ENCODE assay signal across 15 mouse cellular contexts in the genomic region with DNA sequence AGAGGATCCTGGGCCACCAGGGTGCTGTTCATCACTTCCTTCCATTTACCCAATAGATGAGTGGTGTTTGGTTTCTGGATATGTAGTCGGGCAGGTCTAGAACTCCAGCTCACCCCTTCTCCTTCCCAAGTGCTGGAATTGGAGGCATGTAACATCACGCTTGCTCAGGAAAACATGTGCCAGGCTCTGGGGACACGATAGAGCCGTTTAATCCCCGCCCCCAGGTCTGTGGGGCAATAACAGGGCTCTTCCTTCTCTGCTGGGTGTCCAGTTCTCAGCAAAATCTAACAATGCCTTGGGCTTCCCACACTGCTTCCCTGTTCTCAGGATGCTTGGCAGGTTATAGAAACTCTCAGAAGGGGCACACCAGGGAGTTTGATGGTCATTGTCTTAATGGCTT. TPM values are rescaled to one million over a fixed set of nuclear protein-coding genes. Genes with fewer than 3 reads are reported as not detected.
DNase-seq lines count a peak whose midpoint lies in the region; ATAC-seq and TF ChIP-seq lines count a peak whose summit lies in the region.
"Had no signal": no experiment of that assay in that cellular context is flagged by ENCODE, and none has a peak within 500 bp of the region (broad histone marks: within the 10 kb centered on the region; RNA-seq: fewer than 3 reads in every experiment).

No protein-coding gene starts in this region.

- H3K79me2 ChIP-seq in liver, adult 2 months (ENCODE audit: control insufficient read depth, insufficient read depth, low read length), result peaks cover 29% of the 10 kb centered on the region

- no peak for TF ChIP-seq POLR2A in cortical plate, adult 2 months (IDR thresholded peaks at IDR 0.05; ENCODE audit: extremely low read depth, insufficient read depth, low read length)
- no peak for TF ChIP-seq POLR2A in liver, adult 2 months (IDR thresholded peaks at IDR 0.05; ENCODE audit: extremely low read depth, insufficient read depth, low read length)

- no peak overlapping the region for H3K4me3 ChIP-seq in layer of hippocampus, adult 2 months
- no peak overlapping the region for H3K4me3 ChIP-seq in cortical plate, adult 2 months (ENCODE audit: insufficient read depth, low read length)
- no peak overlapping the region for H3K4me3 ChIP-seq in liver, adult 2 months (ENCODE audit: insufficient read depth, low read depth, low read length)
- H3K4me3 ChIP-seq: neural tube, embryonic 13.5 days had no signal

- H3K27ac ChIP-seq in layer of hippocampus, adult 2 months, result peak overlapping the region; percentile 73; the same call in 1 of the 2 replicates
- H3K27ac ChIP-seq in cortical plate, adult 2 months (ENCODE audit: insufficient read depth, low read length), result 0 out of 2 replicates have a peak overlapping the region, but pooled peaks have one; percentile 47
- H3K27ac ChIP-seq in liver, adult 2 months (replicated peaks; ENCODE audit: insufficient read depth, low read depth, low read length), result 0 out of 2 replicates have a peak overlapping the region, but pooled peaks have one; percentile 66

- peaks cover 4% of the 10 kb centered on the region for H3K4me1 ChIP-seq in cortical plate, adult 2 months (ENCODE audit: control insufficient read depth, insufficient read depth, low read length)
- H3K4me1 ChIP-seq in liver, adult 2 months (ENCODE audit: control insufficient read depth, insufficient read depth, low read length), result peaks cover 38% of the 10 kb centered on the region

- H3K27me3 ChIP-seq in liver, adult 2 months (ENCODE audit: control insufficient read depth, insufficient read depth, low read length), result no peaks in the 10 kb centered on the region
- H3K27me3 ChIP-seq: neural tube, embryonic 13.5 days had no signal

- no peak for DNase-seq in layer of hippocampus, adult 2 months (ENCODE audit: low spot score in 2 of 2)
- DNase-seq in layer of hippocampus, adult 9-11 months, result no peak
- no peak for DNase-seq in liver, adult 2 months (ENCODE audit: extremely low read depth, low read depth, low spot score)
- DNase-seq in heart, postnatal 4 days, result no peak
- DNase-seq in adrenal gland, adult 18-20 months (ENCODE audit: low spot score in 2 of 2), result no peak
- DNase-seq: adrenal gland, adult 2 months; cerebellum, postnatal 14 days; gastrocnemius, postnatal 10 days; kidney, adult 9 months; kidney, postnatal 4 days; right cerebral cortex, postnatal 4 days; thymus, postnatal 36 days had no signal

- 44% methylated on average over 5 of the region's 5 CpGs for WGBS in liver, adult 2 months

- H3K9ac ChIP-seq in liver, adult 2 months (ENCODE audit: low read depth, low read length), result no peak overlapping the region
- H3K9ac ChIP-seq: neural tube, embryonic 13.5 days had no signal

- peak; percentile 27; the same call in 1 of the 2 replicates for ATAC-seq in megakaryocyte, adult 5-6 weeks (ENCODE audit: poor library complexity, severe bottlenecking)

- no peaks in the 10 kb centered on the region for H3K36me3 ChIP-seq in liver, adult 2 months (ENCODE audit: control insufficient read depth, insufficient read depth, low read length)

- no peak for TF ChIP-seq CTCF in layer of hippocampus, adult 2 months (conservative IDR thresholded peaks at IDR 0.05)
- TF ChIP-seq CTCF in cortical plate, adult 2 months (IDR thresholded peaks at IDR 0.05; ENCODE audit: extremely low read depth, insufficient read depth, low read length), result no peak
- TF ChIP-seq CTCF in liver, adult 2 months (IDR thresholded peaks at IDR 0.05; ENCODE audit: low read depth, low read length), result no peak

RNA-seq across cellular contexts. Expression of a gene that starts 4.9 kb away (rescaled TPM):
- total RNA-seq in layer of hippocampus, adult 2 months (2021), result 10 to 100 TPM; 22.1 to 23.0 TPM
- 24.2 TPM in 2 replicates for polyA plus RNA-seq in cortical plate, adult 2 months (2012; rRNA removed)
- 3.0 and 3.2 TPM in 2 replicates for total RNA-seq in liver, adult 2 months (2014; rRNA removed)
- 9.7 and 13.7 TPM in 2 replicates for polyA plus RNA-seq in liver, adult 2 months (2012; rRNA removed)
- total RNA-seq in megakaryocyte, adult 5-6 weeks (2015), result 19.5 and 19.6 TPM in 2 replicates
- total RNA-seq in megakaryocyte, adult 5-6 weeks (2017), result 4.4 and 8.2 TPM in 2 replicates
- total RNA-seq in heart, postnatal 4 days (2021), result 10 to 100 TPM; 21.9 to 22.3 TPM
- 10 to 100 TPM; 70.6 to 70.7 TPM for total RNA-seq in adrenal gland, adult 18-20 months (2021)

RNA-seq across cellular contexts. Expression of a gene that starts 29.8 kb away (rescaled TPM):
- total RNA-seq in layer of hippocampus, adult 2 months (2021), result 1 to 10 TPM; 2.4 to 2.6 TPM
- polyA plus RNA-seq in cortical plate, adult 2 months (2012; rRNA removed), result 3.7 and 4.5 TPM in 2 replicates
- total RNA-seq in liver, adult 2 months (2014; rRNA removed), result 0.28 and 0.67 TPM in 2 replicates
- 0.31 and 1.0 TPM in 2 replicates for polyA plus RNA-seq in liver, adult 2 months (2012; rRNA removed)
- total RNA-seq in megakaryocyte, adult 5-6 weeks (2015), result 35.4 and 40.7 TPM in 2 replicates
- 91.5 and 92.6 TPM in 2 replicates for total RNA-seq in megakaryocyte, adult 5-6 weeks (2017)
- total RNA-seq in heart, postnatal 4 days (2021), result 1 to 10 TPM; 2.8 to 3.3 TPM
- 1 to 10 TPM; 1.2 to 1.3 TPM for total RNA-seq in adrenal gland, adult 18-20 months (2021)

Comparison
In these comparisons a context has a peak if more than half of its experiments do, and no peak if none do; other contexts are left out.
1. RNA of a gene that starts 29.8 kb away (total RNA-seq): 35.4 to 92.6 TPM in megakaryocyte, adult 5-6 weeks; 2.8 to 3.3 TPM in heart, postnatal 4 days, 2.4 to 2.6 TPM in layer of hippocampus, adult 2 months, 1.2 to 1.3 TPM in adrenal gland, adult 18-20 months and 0.28 to 0.67 TPM in liver, adult 2 months; every median in the first group is over 4 times any median in the second.
2. Peak in every context shown above with its lines, with median percentiles within 50 percentile points of each other: H3K27ac ChIP-seq.